Mouse (Mus musculus) kidney, adult 9 months (tissue): ENCODE measurements around the gene Nhlrc4.

Source experiments
- DNase-seq: peaks from one replicate; pipeline ENCODE4 v3.0.0; 2022

The Nhlrc4 gene

GRCm38 (mm10) chr17:25957586-25958051 is 12.9 kb upstream of the Nhlrc4 start:
- DNase-seq: no peak

GRCm38 (mm10) chr17:25956631-25957030 is 11.9 kb upstream of the Nhlrc4 start:
- no peak for DNase-seq

- no peak for DNase-seq
Observed at GRCm38 (mm10) chr17:25956201-25956600, 11.4 kb upstream of the Nhlrc4 start.

GRCm38 (mm10) chr17:25955736-25956135 is 11.0 kb upstream of the Nhlrc4 start:
- no peak for DNase-seq

- DNase-seq: no peak
Observed at GRCm38 (mm10) chr17:25954671-25955070, 9.9 kb upstream of the Nhlrc4 start.

GRCm38 (mm10) chr17:25953161-25953560 is 8.4 kb upstream of the Nhlrc4 start:
- DNase-seq: no peak

GRCm38 (mm10) chr17:25951803-25952623 is 7.3 kb upstream of the Nhlrc4 start, which contains the start of gene A930017K11Rik:
A930017K11Rik (minus strand) TSS chr17:25952565.
- DNase-seq: no peak

- no peak for DNase-seq
Observed at GRCm38 (mm10) chr17:25951225-25951802, 6.6 kb upstream of the Nhlrc4 start.

- no peak for DNase-seq
Observed at GRCm38 (mm10) chr17:25950706-25951105, 5.9 kb upstream of the Nhlrc4 start.

GRCm38 (mm10) chr17:25949981-25950380 is 5.2 kb upstream of the Nhlrc4 start:
- no peak for DNase-seq

- DNase-seq: no peak
Observed at GRCm38 (mm10) chr17:25948051-25948450, 3.3 kb upstream of the Nhlrc4 start.

- no peak for DNase-seq
Observed at GRCm38 (mm10) chr17:25947576-25947975, 2.8 kb upstream of the Nhlrc4 start.

GRCm38 (mm10) chr17:25946891-25947290 is 2.1 kb upstream of the Nhlrc4 start:
- no peak for DNase-seq

- no peak for DNase-seq
Observed at GRCm38 (mm10) chr17:25946349-25946748, 1.6 kb upstream of the Nhlrc4 start.

GRCm38 (mm10) chr17:25945517-25946155 is 875 bp upstream of the Nhlrc4 start:
- peak; percentile 70 for DNase-seq

GRCm38 (mm10) chr17:25943769-25944168 is 992 bp downstream of the Nhlrc4 start:
- DNase-seq: no peak

GRCm38 (mm10) chr17:25943221-25943620 is 1.5 kb downstream of the Nhlrc4 start:
- no peak for DNase-seq

GRCm38 (mm10) chr17:25942597-25943151 is 2.1 kb downstream of the Nhlrc4 start:
- no peak for DNase-seq

- peak; percentile 69 for DNase-seq
Observed at GRCm38 (mm10) chr17:25941511-25942241, 3.1 kb downstream of the Nhlrc4 start.

GRCm38 (mm10) chr17:25934526-25934925 is 10.2 kb downstream of the Nhlrc4 start:
- no peak for DNase-seq

GRCm38 (mm10) chr17:25925348-25925747 is 19.4 kb downstream of the Nhlrc4 start:
- no peak for DNase-seq

- peak; percentile 36 for DNase-seq
Observed at GRCm38 (mm10) chr17:25922120-25922519, 22.6 kb downstream of the Nhlrc4 start.
